Mouse (Mus musculus): ENCODE results near the gene Sdk1. TPM values are rescaled to one million over a fixed set of nuclear protein-coding genes. Genes with fewer than 3 reads are reported as not detected.

Sdk1 gene
- total and polyA plus RNA-seq, 3 experiments, result not detected

- TF ChIP-seq NRF1 (IDR thresholded peaks at IDR 0.05; ENCODE audit: insufficient read depth, low read depth, low read length, poor library complexity, severe bottlenecking), result no peak
- TF ChIP-seq MEF2A (IDR thresholded peaks at IDR 0.05; ENCODE audit: extremely low read depth, insufficient replicate concordance, low read depth, low read length, poor library complexity, severe bottlenecking), result no peak
Measured at GRCm38 (mm10) chr5:142139978-142140377, 898.7 kb downstream of the Sdk1 start (continued).

GRCm38 (mm10) chr5:142149594-142149993, 908.3 kb downstream of the Sdk1 start:
- Histone ChIP-seq H3K4me1 (ENCODE audit: control insufficient read depth in 1 of 2, insufficient read depth in 2 of 2, low read length in 2 of 2) (no peaks in the 10 kb centered on the region), H3K27me3 (ENCODE audit: control insufficient read depth in 1 of 2, insufficient read depth in 2 of 2, low read length in 2 of 2) (no peaks in the 10 kb centered on the region), H3K4me3 (ENCODE audit: control insufficient read depth in 1 of 2, insufficient read depth in 1 of 2, low read depth in 2 of 2, low read length in 2 of 2) (no peak overlapping the region), H3K9me3 (replicated peaks; ENCODE audit: insufficient read depth, low read length) (no peaks in the 10 kb centered on the region), H3K27ac (ENCODE audit: control insufficient read depth, low read depth, low read length) (no peak overlapping the region), H3K36me3 (ENCODE audit: control insufficient read depth in 1 of 2, insufficient read depth in 2 of 2, low read length in 2 of 2) (no peaks in the 10 kb centered on the region), H3K9ac (ENCODE audit: control insufficient read depth, low read depth, low read length, poor library complexity, severe bottlenecking) (no peak overlapping the region), H3K79me2 (ENCODE audit: control insufficient read depth, insufficient read depth, low read length, poor library complexity) (no peaks in the 10 kb centered on the region)
- DNase-seq (ENCODE audit: low read depth, low spot score), result no peak
- TF ChIP-seq E2F4 (IDR thresholded peaks at IDR 0.05; ENCODE audit: borderline replicate concordance, low read depth, low read length) (no peak), RCOR1 (IDR thresholded peaks at IDR 0.05; ENCODE audit: low read depth, low read length) (no peak), MYB (IDR thresholded peaks at IDR 0.05; ENCODE audit: low read depth, low read length) (no peak), ZMIZ1 (IDR thresholded peaks at IDR 0.05; ENCODE audit: low read depth, low read length) (no peak), TAL1 (IDR thresholded peaks at IDR 0.05; ENCODE audit: low read length) (no peak), KAT2A (conservative IDR thresholded peaks at IDR 0.05; ENCODE audit: low read depth, low read length) (no peak)

- no peak overlapping the region for H3K27ac ChIP-seq (ENCODE audit: control insufficient read depth, low read depth, low read length)
- no peaks in the 10 kb centered on the region for H3K27me3 ChIP-seq (ENCODE audit: control insufficient read depth in 1 of 2, insufficient read depth in 2 of 2, low read length in 2 of 2)
- no peaks in the 10 kb centered on the region for H3K79me2 ChIP-seq (ENCODE audit: control insufficient read depth, insufficient read depth, low read length, poor library complexity)
- peak; percentile 7 for DNase-seq (ENCODE audit: low read depth, low spot score)
- H3K9me3 ChIP-seq (replicated peaks; ENCODE audit: insufficient read depth, low read length), result no peaks in the 10 kb centered on the region
- H3K4me1 ChIP-seq (ENCODE audit: control insufficient read depth in 1 of 2, insufficient read depth in 2 of 2, low read length in 2 of 2), result no peaks in the 10 kb centered on the region
- no peaks in the 10 kb centered on the region for H3K36me3 ChIP-seq (ENCODE audit: control insufficient read depth in 1 of 2, insufficient read depth in 2 of 2, low read length in 2 of 2)
- TF ChIP-seq CTCF (IDR thresholded peaks at IDR 0.05 in 2 of 3, conservative IDR thresholded peaks at IDR 0.05 in 1 of 3; ENCODE audit: control insufficient read depth in 1 of 3, insufficient read depth in 1 of 3, low read depth in 2 of 3, low read length in 3 of 3, poor library complexity in 1 of 3, severe bottlenecking in 1 of 3) (peak; percentile 20 to 23 (median 22); a peak in 3 of 6 replicates), CHD1 (IDR thresholded peaks at IDR 0.05; ENCODE audit: low read depth, low read length) (no peak), MEF2A (IDR thresholded peaks at IDR 0.05; ENCODE audit: extremely low read depth, insufficient replicate concordance, low read depth, low read length, poor library complexity, severe bottlenecking) (no peak), ZMIZ1 (IDR thresholded peaks at IDR 0.05; ENCODE audit: low read depth, low read length) (no peak), TCF12 (IDR thresholded peaks at IDR 0.05; ENCODE audit: low read depth, low read length) (no peak), MYB (IDR thresholded peaks at IDR 0.05; ENCODE audit: low read depth, low read length) (no peak), MAX (IDR thresholded peaks at IDR 0.05; ENCODE audit: low read length) (no peak), SMC3 (IDR thresholded peaks at IDR 0.05; ENCODE audit: low read depth, low read length) (0 out of 2 replicates have a peak, but pooled peaks have one; percentile 17), NRF1 (IDR thresholded peaks at IDR 0.05; ENCODE audit: insufficient read depth, low read depth, low read length, poor library complexity, severe bottlenecking) (no peak), EP300 (IDR thresholded peaks at IDR 0.05; ENCODE audit: low read depth in 1 of 2, low read length in 2 of 2) (no peak)
- H3K9ac ChIP-seq (ENCODE audit: control insufficient read depth, low read depth, low read length, poor library complexity, severe bottlenecking), result no peak overlapping the region
- H3K4me3 ChIP-seq (ENCODE audit: control insufficient read depth in 1 of 2, insufficient read depth in 1 of 2, low read depth in 2 of 2, low read length in 2 of 2), result no peak overlapping the region
Measured at GRCm38 (mm10) chr5:142150756-142151155, 909.5 kb downstream of the Sdk1 start.

Data from MEL (cell line).